Mouse (Mus musculus) gonadal fat pad, adult 2 months (tissue): ENCODE data around the gene Bicc1. TPM values are rescaled to one million over a fixed set of nuclear protein-coding genes. Genes with fewer than 3 reads are reported as not detected.
"Not testable (repeated sequence)": the region's sequence is repeated elsewhere in the genome, so short reads cannot be mapped to it uniquely, and the experiment has no call there.

Experiments
- DNase-seq: peaks from one replicate; pipeline ENCODE4 v3.0.0-alpha.2; 2012; ENCODE audit warnings: low read depth
- polyA plus RNA-seq: library from polyadenylated mRNA; depleted of rRNA; stranded (reverse); fragments of >200 nt; gene quantifications from 2 replicates; pipeline ENCODE4 v1.2.3, GENCODE M21; 2012

Gene Bicc1
- polyA plus RNA-seq, 1 experiment: 19.9 TPM

DNA sequence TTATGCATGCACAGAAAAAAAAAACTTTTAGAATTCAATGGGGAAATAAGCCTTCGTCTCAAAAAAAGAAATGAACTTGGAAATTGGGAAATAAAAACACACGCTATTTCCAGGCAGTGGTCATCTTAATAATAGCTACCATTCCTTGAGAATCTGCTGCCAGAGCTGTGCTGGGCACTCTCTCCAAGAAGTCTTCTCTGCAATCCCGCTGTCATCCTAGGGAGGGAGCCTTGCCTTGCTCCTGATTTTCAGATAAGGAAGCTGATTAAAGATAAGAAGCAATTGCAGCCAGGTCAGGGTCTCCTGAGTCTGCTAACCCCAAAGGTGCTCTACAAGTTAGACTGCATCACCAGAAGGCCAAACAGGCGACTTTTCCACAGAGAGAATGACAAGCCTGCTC is 161.4 kb downstream of the Bicc1 start:
- no peak for DNase-seq

DNA sequence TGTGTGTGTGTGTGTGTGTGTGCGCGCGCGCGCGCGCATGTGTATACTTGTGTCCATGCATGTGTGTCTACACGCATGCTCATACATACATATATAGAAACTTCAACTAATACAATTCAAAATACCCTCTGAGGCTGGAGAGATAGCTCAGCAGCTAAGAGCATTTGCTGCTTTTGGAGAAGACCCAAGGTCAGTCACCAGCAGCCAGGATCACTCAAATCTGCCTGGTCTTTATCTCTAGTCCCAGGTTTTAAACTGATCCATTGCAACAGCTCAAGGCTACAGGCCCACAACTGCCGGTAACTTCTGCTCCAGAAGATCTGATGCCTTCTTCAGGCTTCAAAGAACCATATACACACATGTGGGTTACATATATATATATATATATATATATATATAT is 163.4 kb downstream of the Bicc1 start:
- no peak for DNase-seq

DNA sequence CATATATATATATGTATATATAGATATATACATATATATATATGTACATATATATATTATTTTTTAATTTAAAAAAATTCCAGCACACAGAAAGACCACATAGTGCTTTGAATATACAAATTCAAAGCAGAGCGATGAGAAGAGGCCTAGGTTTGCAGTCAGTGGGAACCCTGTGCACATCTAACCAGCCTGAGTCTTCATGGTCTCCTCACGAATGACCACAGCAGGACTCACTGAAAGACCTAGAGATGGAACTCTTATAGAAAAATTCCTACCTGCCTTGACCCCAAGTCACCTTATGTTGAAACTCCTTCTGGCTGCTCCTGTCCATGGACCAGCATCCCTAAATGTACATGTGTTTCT is 165.4 kb downstream of the Bicc1 start:
- no peak for DNase-seq

DNA sequence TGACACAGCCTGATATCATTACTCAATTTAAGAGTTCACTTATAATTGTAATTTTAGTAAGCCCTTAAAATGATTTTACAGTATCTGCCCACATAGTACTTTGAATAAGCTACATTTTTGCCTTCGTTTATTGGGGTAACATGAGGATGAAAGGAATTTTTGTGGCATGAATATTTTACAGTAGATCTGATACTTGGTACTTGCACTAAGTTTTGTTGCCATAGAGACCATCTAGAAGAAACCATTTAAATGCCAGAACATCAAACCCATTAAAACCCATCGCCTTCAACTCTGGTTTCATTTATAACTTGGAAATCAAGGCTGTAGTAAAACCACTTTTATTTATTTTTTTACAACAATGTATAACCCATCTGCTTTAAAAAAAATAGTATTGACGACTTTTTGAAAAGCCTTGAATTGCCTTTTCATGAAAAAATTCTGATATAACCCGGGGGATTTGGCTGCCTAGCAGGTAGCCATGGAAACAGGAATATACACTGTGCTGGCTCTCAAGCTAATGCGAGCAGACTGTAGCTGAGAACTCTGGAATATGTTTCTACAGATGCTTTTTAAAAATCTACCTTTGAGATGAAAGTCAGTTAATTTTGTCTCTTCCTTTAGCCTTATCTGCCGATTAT is 165.9 kb downstream of the Bicc1 start:
- no peak for DNase-seq

DNA sequence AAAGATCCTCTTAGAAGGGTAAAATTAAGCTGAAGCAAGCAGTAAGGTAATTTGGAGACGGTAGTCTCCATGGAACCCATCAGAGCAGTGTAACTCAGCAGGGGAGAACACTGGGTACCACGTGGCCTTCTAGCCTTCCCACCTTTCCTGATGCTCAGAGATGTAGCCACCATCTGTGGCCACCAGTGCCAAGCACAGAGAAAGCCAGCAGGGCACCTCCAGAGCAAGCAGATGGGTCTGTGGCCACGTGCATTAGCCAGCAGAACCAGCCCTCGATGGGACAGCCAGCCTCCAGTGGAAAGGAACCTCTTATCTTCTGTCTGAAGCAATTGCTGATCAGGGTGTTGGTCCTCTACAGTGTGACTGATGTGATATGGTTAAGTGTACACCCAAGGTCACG is 172.1 kb downstream of the Bicc1 start:
- no peak for DNase-seq

DNA sequence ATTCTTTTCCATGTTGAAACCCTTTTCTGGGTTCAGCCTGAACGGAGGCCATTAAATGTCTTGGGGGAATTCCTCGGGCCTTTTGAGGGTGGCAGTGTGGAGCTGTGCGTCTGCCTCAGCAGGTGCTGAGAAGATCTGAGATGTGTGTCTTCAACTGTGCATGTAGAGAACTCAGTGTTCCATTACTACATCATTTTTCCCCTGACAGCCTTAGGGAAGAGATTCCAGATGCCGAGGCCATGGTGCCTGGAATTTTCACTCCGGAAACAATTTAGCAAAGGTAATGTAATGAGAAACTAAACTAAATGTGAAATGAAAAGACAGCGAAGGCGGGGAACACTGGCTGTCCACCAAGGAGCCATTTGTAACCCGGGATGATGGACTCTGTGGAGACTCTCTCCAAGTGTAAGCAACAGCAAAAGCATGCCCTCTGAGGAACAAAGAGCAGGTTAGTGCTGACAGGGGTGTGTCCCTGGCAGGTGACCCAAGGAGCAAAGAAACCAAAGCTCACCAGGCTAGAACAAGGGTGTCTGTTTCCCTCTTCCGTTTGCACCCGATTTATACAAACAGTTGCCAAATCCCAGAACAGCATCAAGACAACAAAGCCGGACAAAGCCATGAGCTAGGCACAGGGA is 176.3 kb downstream of the Bicc1 start:
- DNase-seq: no peak

DNA sequence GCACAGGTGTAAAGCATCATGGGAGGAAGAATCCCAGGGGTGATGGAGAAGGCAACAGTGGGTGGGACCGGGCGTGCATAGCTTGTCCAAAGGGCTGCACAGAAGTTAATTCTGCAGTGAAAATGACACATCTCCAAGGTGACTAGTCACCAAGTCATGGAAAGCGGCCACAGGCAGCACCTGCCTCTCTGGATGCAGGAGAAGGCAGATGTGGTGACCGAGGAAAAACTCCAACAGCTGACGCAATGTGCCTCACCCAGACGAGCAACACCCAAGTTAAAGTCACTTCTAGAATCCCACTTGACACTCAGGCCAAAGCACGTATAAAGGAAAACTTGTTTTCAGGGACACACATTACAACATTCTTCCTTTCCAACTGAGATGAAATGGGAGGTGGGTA is 177.3 kb downstream of the Bicc1 start:
- DNase-seq: no peak

DNA sequence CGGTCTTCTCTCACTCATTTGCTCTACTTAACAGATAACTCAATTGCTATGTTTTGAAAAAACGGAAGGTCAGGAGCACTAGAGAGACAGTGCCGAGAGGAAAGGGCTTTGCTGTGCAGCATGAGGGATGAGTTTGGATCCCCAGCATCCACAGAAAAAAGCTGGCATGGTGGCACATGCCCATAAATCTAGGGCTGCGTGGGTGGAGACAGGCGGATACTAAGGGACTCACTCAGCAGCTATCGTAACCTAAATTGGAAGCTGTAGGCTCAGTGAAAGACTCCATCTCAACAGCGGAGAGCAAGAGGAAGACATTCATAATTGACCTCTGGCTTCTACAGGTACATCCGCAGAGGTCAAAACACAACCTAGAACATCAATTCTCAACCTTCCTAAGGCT is 179.8 kb downstream of the Bicc1 start:
- DNase-seq: no peak

DNA sequence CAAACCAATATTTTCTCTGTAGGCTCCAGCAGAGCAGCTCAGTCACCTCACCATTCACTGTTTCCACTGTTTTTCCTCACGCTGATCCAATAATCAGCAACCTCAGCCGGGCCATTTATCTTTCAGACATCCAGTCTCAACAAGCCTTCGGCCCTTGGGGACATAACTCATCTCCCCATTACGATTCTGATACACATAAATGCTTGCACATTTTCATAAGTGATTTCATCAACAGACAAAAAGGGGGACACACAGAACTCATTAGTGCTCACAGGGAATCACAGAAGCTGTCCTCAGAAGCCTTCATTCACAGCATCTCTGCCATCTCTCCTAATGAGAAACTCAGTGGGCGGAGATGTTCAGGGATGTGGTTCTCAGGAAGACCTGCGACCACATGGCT is 182.4 kb downstream of the Bicc1 start:
- no peak for DNase-seq

DNA sequence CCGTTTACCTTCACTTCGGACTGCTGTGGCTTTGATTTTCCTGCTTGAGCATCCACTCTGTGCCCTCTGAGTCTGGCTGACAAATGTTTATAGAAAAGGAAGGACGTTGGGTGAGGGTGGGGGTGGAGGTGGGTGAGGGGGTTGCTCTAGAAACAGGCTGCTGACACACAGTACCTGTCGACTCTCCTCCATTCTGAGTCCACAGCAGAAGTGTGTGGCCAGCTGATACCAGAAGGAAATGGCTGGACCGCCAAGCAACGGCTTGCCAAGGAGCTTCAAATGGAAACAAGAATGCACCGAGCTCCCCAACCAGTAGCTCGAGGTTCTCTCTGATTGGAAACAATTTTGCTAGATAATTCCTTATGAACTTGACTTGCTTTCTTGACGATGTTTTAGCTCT is 182.9 kb downstream of the Bicc1 start:
- no peak for DNase-seq

DNA sequence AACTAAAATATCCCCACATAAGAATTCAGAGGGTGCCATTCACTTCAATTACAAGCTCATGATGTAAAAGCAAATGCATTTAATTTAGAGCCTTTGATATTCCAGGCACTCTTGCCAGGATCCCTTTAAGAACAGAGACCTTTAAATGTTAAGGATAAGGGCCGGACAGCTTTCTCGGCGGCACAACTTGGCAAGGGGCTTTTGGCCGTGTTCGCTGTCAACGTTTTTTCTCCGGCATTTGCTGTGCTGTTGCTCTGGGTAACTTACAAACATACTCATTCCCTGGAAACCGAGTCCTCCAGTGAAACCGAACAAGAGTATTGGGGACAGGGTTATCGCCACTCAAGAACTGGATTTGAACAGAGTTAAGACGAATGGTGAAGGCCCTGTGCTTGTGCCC is 188.3 kb downstream of the Bicc1 start:
- DNase-seq: no peak

DNA sequence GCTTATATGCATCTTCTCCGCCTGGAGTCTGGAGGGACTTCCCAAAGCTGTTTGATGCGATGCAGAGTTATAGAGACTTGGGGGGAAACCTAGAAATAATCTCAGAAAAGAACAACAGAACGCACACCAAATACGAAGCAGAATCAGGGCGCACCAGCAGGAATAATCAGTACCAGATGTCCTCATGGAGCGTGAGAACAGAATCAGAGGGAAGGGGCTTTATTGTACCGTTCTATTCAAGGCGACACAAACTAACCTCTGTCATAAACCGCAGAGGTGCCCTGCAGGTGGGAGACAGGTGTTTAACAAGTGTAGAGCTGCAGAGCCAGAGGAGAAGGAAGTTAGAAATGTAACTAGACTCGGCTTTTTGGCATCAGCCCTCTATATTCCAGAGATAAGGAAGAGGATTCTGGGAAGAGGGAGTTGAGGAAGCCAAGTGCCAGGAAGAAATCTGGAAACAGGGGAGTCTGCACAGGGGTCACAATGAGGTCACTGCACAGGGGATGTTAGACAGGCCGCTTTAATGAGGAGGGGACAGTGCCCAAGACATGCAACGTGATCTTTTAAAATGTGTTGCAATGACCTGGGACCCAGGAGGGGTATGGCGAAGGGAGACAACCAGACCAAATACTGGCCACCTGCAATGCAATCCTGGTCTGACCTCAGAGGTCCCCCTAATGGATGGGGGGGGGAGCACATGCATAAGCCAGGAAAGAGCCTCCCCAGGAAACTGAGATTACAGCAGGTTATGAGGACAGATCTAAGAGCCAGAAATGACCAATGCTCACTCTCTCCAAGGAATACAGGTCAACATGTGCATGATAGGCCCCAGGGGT is 190.4 kb downstream of the Bicc1 start:
- no peak for DNase-seq

DNA sequence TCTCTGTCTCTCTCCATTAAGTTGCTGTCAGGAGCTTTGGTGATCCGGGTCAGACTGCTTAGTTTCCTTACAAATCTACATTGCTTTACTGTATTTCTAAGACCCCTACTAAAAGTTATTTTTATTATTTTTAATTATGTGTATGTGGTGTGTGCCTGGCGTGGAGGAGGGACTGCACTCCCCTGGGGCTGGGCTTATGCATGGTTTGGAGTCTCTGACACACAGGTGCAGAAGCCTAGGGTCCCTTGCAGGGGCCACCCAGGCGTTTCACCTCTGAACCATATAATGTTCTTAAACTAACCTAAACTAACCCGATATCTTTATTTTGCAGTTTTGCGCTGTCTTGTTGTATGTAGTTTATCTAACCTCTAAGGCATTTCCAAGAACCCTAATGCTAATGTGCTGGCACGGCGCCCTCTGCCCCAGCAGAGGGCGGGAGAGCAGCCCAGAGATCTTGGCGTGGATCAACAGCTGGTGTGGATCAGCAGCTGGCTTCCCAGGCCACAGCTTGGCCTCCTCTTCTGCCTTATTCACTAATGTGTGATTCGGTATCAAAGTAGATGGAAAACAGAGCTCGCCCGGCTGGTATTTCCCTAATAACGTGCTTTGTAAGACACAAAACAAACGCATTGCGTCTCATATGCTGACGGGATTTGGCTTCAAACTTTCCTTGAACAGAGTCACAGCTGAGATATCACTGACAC is 192.7 kb downstream of the Bicc1 start:
- DNase-seq: no peak

DNA sequence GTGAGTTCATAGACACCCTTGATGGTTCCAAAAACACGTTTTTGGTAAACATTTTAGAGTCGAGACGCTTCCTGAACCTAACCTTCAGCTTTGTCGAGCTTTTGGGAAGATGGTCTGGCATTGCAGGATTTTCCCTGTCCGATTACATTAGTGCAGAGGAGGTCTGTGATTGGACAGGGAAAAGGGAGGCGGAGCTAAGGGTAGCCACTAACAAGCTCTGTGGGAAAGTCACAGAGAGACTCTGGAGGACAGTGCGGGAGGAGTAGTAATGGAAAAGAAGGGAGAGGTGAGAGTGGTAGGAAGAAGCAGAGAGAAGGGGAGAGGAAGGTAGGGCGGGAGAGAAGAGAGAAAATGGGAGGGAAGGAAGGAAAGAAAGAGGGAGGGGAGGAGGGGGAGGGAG is 194.8 kb downstream of the Bicc1 start:
- DNase-seq: no peak

DNA sequence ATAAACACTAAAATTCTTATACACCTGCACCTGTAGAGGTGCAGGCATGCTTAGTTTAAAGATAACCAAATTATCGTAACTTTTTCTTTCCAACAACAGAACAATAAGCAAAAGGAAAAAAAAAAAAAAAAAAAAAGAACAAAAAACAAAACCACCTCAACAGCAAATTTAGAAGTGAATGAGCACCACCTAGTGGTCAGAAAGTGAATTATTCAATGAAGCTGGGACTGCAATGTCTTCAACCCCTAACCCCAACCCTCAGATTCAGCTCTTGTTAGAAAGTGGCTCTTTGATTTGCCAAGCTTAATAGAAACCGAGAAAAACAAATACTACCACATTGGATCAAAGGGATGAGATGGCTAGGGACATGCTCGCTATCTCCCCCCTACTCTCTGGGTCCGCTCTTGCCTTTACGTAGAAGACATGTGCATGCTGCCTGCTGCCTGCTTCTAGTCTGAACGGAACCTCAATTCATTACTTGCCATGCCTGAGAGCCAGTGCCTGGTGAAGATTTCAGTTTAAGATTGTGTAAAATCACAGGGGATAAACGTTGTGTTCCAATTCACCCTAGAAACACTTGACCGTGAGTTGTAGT is 195.8 kb downstream of the Bicc1 start:
- no peak for DNase-seq

DNA sequence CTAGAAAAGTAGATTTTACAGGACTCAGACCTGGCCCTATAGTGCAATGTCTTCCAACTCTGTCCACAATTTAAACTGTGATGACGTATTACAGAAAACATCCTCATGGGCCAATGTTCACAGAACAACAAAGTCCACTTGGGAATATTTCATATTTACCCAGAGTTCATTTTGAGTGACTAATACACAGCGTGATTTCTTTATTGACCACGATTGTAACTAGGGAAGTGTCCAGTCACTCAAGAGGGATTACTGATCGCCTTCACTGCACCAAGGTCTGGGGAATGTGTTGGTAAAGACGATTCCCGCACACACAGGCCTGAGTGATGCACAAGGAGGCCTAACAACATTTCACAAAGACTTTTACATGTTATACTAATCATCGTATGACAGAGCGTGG is 197.9 kb downstream of the Bicc1 start:
- no peak for DNase-seq

DNA sequence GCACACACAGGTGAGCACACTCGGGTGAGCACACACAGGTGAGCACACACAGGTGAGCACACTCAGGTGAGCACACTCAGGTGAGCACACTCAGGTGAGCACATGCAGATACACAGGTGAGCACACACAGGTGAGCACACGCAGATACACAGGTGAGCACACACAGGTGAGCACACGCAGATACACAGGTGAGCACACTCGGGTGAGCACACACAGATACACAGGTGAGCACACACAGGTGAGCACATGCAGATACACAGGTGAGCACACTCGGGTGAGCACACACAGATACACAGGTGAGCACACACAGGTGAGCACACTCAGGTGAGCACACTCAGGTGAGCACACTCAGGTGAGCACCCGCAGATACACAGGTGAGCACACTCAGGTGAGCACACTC is 199.1 kb downstream of the Bicc1 start:
- not testable (repeated sequence) for DNase-seq

DNA sequence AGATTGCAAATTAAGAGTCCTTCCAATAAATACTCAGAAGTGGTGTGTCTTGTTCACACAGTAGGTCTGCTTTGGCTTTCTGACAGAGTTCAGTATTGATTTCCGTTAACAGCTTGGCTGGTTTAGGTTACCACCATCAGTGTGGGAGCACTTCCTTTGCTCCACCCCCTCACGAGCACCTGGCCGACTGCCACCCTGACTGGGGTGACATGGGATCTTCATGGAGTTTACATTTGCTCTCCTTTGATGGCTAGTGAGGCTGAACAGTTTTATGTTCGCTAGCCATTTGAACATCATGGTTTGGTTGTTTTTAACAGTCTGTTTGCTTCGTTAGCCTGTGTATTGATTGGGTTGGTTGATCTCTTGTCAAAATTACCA is 206.7 kb downstream of the Bicc1 start:
- DNase-seq: no peak

DNA sequence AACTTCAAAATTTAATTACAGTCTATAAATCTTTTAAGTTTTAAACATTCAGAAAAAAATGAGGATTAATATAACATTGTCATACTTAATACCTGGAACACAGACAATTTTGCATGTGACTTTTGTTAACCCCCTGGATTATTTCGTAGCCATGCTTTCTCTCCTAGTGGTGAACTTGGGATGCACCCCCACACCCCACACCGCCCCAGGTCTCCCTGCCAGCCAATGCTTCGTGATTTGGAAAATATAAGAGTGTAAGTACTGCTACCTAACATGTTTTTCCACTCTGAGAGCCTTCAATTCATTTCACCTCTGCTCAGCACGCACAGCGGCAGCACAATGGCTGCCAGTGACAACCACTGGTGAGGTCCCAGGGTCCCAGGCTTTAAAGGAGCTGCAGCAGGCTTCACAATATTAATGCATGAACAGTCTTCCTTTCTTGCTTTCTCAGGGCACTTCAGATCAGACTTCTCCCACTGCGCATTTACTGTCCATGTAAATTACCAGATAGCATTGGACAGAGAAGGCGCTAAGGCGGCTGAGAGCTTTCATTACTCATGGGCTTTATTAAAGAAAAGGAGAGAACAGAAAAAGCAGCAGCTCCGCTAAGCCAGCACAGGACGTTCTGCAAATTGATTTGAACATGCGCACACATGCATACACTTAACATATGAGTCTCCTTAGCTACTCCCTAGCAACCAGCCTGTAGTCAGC is 207.3 kb downstream of the Bicc1 start:
- no peak for DNase-seq

DNA sequence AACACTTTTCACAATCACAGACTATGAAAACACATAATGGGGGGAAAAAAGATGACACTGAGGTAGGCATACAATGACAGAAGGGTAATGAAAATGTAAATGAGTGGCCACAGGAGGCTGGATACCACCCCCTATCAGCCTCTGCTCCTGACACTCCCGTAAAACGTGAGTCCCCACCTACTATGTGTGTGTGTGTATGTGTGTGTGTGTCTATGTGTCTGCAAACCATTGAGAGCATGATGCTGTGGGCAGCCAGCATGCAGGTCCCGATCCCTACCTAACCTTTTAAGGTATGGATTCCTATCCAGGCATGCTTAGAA is 209.4 kb downstream of the Bicc1 start:
- no peak for DNase-seq

DNA sequence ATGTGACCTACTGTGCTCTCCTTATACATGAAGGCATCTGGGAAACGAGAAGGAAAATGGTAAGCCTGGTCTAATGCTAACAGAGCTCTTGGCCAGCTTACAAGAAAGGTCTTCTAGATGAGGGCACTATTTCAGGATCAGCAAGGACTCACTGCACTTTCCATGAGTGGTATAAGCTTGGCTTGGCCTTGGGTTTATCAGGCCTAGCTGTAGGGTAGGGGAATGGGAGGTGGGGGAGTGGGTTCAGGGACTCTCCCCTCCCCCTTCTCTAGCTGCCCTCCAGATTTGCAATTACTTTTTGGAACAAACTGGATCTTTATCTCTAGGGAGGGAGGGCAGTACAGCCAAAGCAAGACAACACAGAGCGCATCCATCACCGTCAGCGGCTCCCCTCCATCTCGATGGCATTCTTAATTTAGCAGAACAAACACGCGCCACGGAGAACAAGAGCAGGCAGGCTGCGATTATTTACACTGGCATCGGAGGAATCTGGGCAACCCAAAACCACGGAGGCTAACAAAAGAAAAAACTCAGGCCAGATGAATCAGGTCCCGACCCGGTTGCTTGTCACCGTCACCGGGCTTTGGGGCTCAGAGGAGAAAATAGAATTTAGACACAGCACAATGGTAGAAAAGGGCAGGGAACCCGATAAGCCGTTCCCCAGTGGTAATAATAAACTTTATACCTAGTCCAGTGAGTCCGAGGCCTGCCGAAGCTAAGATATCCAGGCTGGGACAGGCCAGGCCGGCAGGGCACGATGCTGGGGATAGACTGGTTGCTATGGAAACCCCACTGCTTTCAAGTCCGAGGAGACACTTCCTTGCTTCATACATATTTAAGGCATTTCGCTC is 210.0 kb downstream of the Bicc1 start:
- DNase-seq: no peak
